Mouse (Mus musculus) lung, postnatal 0 days (tissue): Measurements from ENCODE around the gene Dnajb3.

Experiments
- CTCF ChIP-seq: IDR thresholded peaks from 2 replicates; pipeline ENCODE4 v1.5.1; 2016; ENCODE audit warnings: antibody characterized with exemption, mild to moderate bottlenecking
- EP300 ChIP-seq: IDR thresholded peaks from 2 replicates; pipeline ENCODE4 v1.6.1; 2016; ENCODE audit warnings: antibody characterized with exemption, mild to moderate bottlenecking, control low read depth

- no peak for TF ChIP-seq CTCF
- no peak for TF ChIP-seq EP300
Measured at GRCm38 (mm10) chr1:88192136-88192535, 13.4 kb downstream of the Dnajb3 start.
